Comparison of ENCODE assay signal across 7 mouse cellular contexts in the genomic region with DNA sequence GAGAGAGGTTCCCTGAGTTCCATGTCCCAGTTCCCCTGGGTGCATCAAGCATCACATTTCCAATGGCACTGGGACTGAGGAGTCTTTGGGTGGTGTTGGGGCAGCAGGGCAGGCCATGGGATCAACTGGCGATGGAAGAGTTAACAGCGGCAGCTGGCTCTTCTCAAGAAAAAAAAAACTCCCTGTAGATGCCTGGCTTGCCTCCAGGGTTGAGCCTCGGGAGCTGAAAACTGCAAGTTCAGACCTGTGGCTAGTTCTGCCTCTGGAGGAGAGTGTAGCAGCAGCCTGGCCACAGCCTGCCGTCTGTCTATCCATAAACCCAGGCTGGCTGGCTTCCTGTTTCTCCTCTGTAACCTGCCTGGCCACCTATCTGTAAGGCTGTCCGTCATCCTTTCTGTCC. TPM values are rescaled to one million over a fixed set of nuclear protein-coding genes. Genes with fewer than 3 reads are reported as not detected.
DNase-seq lines count a peak whose midpoint lies in the region; ATAC-seq and TF ChIP-seq lines count a peak whose summit lies in the region.

Gene Ggt5 (plus strand): TSS at position 212 of the 400 bp plus-strand sequence.

- H3K27me3 ChIP-seq in embryonic facial prominence, embryonic 13.5 days: no peaks in the 10 kb centered on the region
- 0 out of 2 replicates have a peak, but pooled peaks cover 7% of the 10 kb centered on the region for H3K27me3 ChIP-seq in heart, postnatal 0 days (ENCODE audit: control insufficient read depth, insufficient read depth, low read length)

- no peak for TF ChIP-seq CTCF in heart, postnatal 0 days (IDR thresholded peaks at IDR 0.05; ENCODE audit: low read depth)

- peak within 1 kb of the TSS; percentile 60; the same call in 1 of the 2 replicates for H3K27ac ChIP-seq in embryonic facial prominence, embryonic 13.5 days
- H3K27ac ChIP-seq in heart, postnatal 0 days (ENCODE audit: low read depth): peak within 1 kb of the TSS; percentile 81

- 25% methylated on average over 5 of the region's 5 CpGs for WGBS in embryonic facial prominence, embryonic 13.5 days
- WGBS in heart, postnatal 0 days: 18% methylated on average over 5 of the region's 5 CpGs

- H3K9me3 ChIP-seq in embryonic facial prominence, embryonic 13.5 days: no peaks in the 10 kb centered on the region
- no peaks in the 10 kb centered on the region for H3K9me3 ChIP-seq in heart, postnatal 0 days (replicated peaks; ENCODE audit: control insufficient read depth, low read length)

- H3K9ac ChIP-seq in embryonic facial prominence, embryonic 13.5 days: peak within 1 kb of the TSS; percentile 60; the same call in 1 of the 2 replicates
- peak within 1 kb of the TSS; percentile 45 for H3K9ac ChIP-seq in heart, postnatal 0 days (replicated peaks; ENCODE audit: low read depth, low read length)

- peak within 1 kb of the TSS; percentile 10; the same call in 1 of the 2 replicates for H3K4me3 ChIP-seq in embryonic facial prominence, embryonic 13.5 days
- peak within 1 kb of the TSS; percentile 38 for H3K4me3 ChIP-seq in heart, postnatal 0 days (ENCODE audit: low read depth, low read length)

- TF ChIP-seq EP300 in heart, postnatal 0 days (IDR thresholded peaks at IDR 0.05; ENCODE audit: low read depth): no peak

- no peaks in the 10 kb centered on the region for H3K36me3 ChIP-seq in embryonic facial prominence, embryonic 13.5 days
- no peaks in the 10 kb centered on the region for H3K36me3 ChIP-seq in heart, postnatal 0 days (replicated peaks; ENCODE audit: control insufficient read depth, insufficient read depth, low read length)

- DNase-seq in right cerebral cortex, postnatal 4 days: peak; percentile 30
- no peak for DNase-seq in right cerebral cortex, postnatal 36 days (ENCODE audit: low spot score in 2 of 2)
- DNase-seq in heart, postnatal 0 days (ENCODE audit: low spot score): peak; percentile 71
- DNase-seq in kidney, postnatal 25 days: peak; percentile 78 to 81
- DNase-seq in urinary bladder, postnatal 4 days (ENCODE audit: low spot score in 2 of 2): peak; percentile 69 to 73

- no peak for ATAC-seq in embryonic facial prominence, embryonic 13.5 days (ENCODE audit: insufficient number of reproducible peaks, insufficient read depth, low FRiP score, low TSS enrichment, low read depth)
- ATAC-seq in heart, postnatal 0 days (ENCODE audit: insufficient read depth, low read depth): no peak
- ATAC-seq in megakaryocyte-erythroid progenitor cell, adult 5-6 weeks (replicated peaks; ENCODE audit: low FRiP score, low TSS enrichment, poor library complexity, severe bottlenecking): 0 out of 2 replicates have a peak, but pooled peaks have one; percentile 6

- peak within 1 kb of the TSS; percentile 35 for H3K4me2 ChIP-seq in embryonic facial prominence, embryonic 13.5 days
- peak within 1 kb of the TSS; percentile 56 for H3K4me2 ChIP-seq in heart, postnatal 0 days (ENCODE audit: low read depth, low read length)

- H3K4me1 ChIP-seq in embryonic facial prominence, embryonic 13.5 days: peaks cover 17% of the 10 kb centered on the region
- peaks cover 23% of the 10 kb centered on the region for H3K4me1 ChIP-seq in heart, postnatal 0 days (ENCODE audit: control insufficient read depth, insufficient read depth)

RNA-seq across cellular contexts. Expression of gene Ggt5, which starts in this region (rescaled TPM):
- polyA plus RNA-seq in embryonic facial prominence, embryonic 13.5 days (2015; fragmentation: Nextera tagmentation; extraction: Ambion mirVana): 0.96 and 2.0 TPM in 2 replicates
- 17.8 and 53.4 TPM in 2 replicates for total RNA-seq in heart, postnatal 0 days (2014; rRNA removed; ENCODE audit: low replicate concordance)
- polyA plus RNA-seq in heart, postnatal 0 days (2015; fragmentation: Nextera tagmentation; extraction: Ambion mirVana): 6.7 and 7.6 TPM in 2 replicates
- 0.52 and 0.67 TPM in 2 replicates for total RNA-seq in megakaryocyte-erythroid progenitor cell, adult 5-6 weeks (2014; fragmentation: Nextera tagmentation)
- total RNA-seq in megakaryocyte-erythroid progenitor cell, adult 5-6 weeks (2017): 0.70 and 2.7 TPM in 2 replicates

Comparison
In these comparisons a context has a peak if more than half of its experiments do, and no peak if none do; other contexts are left out.
1. DNase-seq: peak in right cerebral cortex, postnatal 4 days (single experiment), heart, postnatal 0 days (single experiment), kidney, postnatal 25 days (2 of 2) and urinary bladder, postnatal 4 days (2 of 2); none in right cerebral cortex, postnatal 36 days (0 of 2).